Mouse (Mus musculus) heart, postnatal 0 days (tissue): Measurements from ENCODE around the gene Slc48a1. TPM values are rescaled to one million over a fixed set of nuclear protein-coding genes. Genes with fewer than 3 reads are reported as not detected.

Experiments used
- ATAC-seq: fragments of 200-750 bp; cut with Nextera tagmentation; 2 replicates; pipeline ENCODE4 v1.8.0; 2017; ENCODE audit warnings: low read depth, moderate number of reproducible peaks, moderate library complexity; ENCODE audit not compliant: insufficient read depth
- DNase-seq: peaks from one replicate; pipeline ENCODE4 v3.0.0-alpha.2; 2016; ENCODE audit warnings: low spot score
- H3K27ac ChIP-seq: fragments of 300-500 bp; sonication (generic); 2 replicates; pipeline ENCODE4 v1.5.1; 2014; ENCODE audit warnings: low read depth, mild to moderate bottlenecking
- H3K27me3 ChIP-seq: fragments of 300-500 bp; sonication (generic); 2 replicates; pipeline ENCODE4 v1.6.1; 2014; ENCODE audit warnings: low read length, mixed read lengths; ENCODE audit not compliant: control insufficient read depth, insufficient read depth
- H3K36me3 ChIP-seq: fragments of 300-500 bp; sonication (generic); replicated peaks from 2 replicates; pipeline ENCODE4 v1.6.1; 2014; ENCODE audit warnings: low read length, mixed read lengths; ENCODE audit not compliant: control insufficient read depth, insufficient read depth
- H3K4me1 ChIP-seq: fragments of 300-500 bp; sonication (generic); 2 replicates; pipeline ENCODE4 v1.6.1; 2014; ENCODE audit warnings: antibody characterized with exemption; ENCODE audit not compliant: control insufficient read depth, insufficient read depth
- H3K4me2 ChIP-seq: fragments of 300-500 bp; sonication (generic); 2 replicates; pipeline ENCODE4 v1.6.1; 2014; ENCODE audit warnings: low read depth, mild to moderate bottlenecking, low read length, moderate library complexity
- H3K4me3 ChIP-seq: fragments of 300-500 bp; sonication (generic); 2 replicates; pipeline ENCODE4 v1.5.1; 2014; ENCODE audit warnings: low read depth, low read length
- H3K9ac ChIP-seq: fragments of 300-500 bp; sonication (generic); replicated peaks from 2 replicates; pipeline ENCODE4 v1.6.1; 2014; ENCODE audit warnings: low read depth, low read length, mixed read lengths
- H3K9me3 ChIP-seq: fragments of 300-500 bp; sonication (generic); replicated peaks from 2 replicates; pipeline ENCODE4 v1.6.1; 2016; ENCODE audit warnings: low read length; ENCODE audit not compliant: control insufficient read depth
- CTCF ChIP-seq: IDR thresholded peaks from 2 replicates; pipeline ENCODE4 v1.5.1; 2016; ENCODE audit warnings: antibody characterized with exemption, control low read depth, low read depth
- EP300 ChIP-seq: IDR thresholded peaks from 2 replicates; pipeline ENCODE4 v1.6.1; 2016; ENCODE audit warnings: antibody characterized with exemption, low read depth
- WGBS: fragments of 180-500 bp; shearing (Covaris S2); extraction: QIAGEN DNeasy Blood & Tissue Kit; methylation state at CpG from one replicate; pipeline ENCODE4 v1.1.7; 2014; 5-methylcytosine and 5-hydroxymethylcytosine counted together
- polyA plus RNA-seq: library from polyadenylated mRNA; unstranded; fragments of >200 nt; fragmentation: Nextera tagmentation; extraction: Ambion mirVana; gene quantifications from 2 replicates; pipeline ENCODE4 v1.2.1, GENCODE M21; 2015
- total RNA-seq: library from RNA; depleted of rRNA; stranded (reverse); fragments of >200 nt; gene quantifications from 2 replicates; pipeline ENCODE4 v1.2.3, GENCODE M21; 2014; ENCODE audit warnings: low replicate concordance

Slc48a1 gene
- total and polyA plus RNA-seq, 2 experiments from 2014 or later, result 76.1 to 92.1 TPM

GRCm38 (mm10) chr15:97752491-97752890 lies 25.8 kb upstream of the Slc48a1 start:
- Histone ChIP-seq H3K27me3 (no peaks in the 10 kb centered on the region), H3K27ac (no peak overlapping the region), H3K9ac (no peak overlapping the region), H3K4me2 (no peak overlapping the region), H3K4me1 (peaks cover 39% of the 10 kb centered on the region), H3K4me3 (no peak overlapping the region), H3K9me3 (no peaks in the 10 kb centered on the region), H3K36me3 (peaks cover 18% of the 10 kb centered on the region; the same call in 1 of the 2 replicates)
- no peak for ATAC-seq
- TF ChIP-seq CTCF, result no peak
- TF ChIP-seq EP300, result no peak
- DNase-seq, result no peak
- WGBS, result 93% methylated on average over 5 of the region's 5 CpGs

GRCm38 (mm10) chr15:97754476-97754875 lies 23.8 kb upstream of the Slc48a1 start:
- no peak for DNase-seq
- no peak overlapping the region for H3K4me3 ChIP-seq
- peaks cover 35% of the 10 kb centered on the region for H3K36me3 ChIP-seq
- no peaks in the 10 kb centered on the region for H3K9me3 ChIP-seq
- H3K4me1 ChIP-seq, result peaks cover 36% of the 10 kb centered on the region
- no peak for ATAC-seq
- no peak overlapping the region for H3K9ac ChIP-seq
- 19% methylated on average over 6 of the region's 6 CpGs for WGBS
- no peak overlapping the region for H3K27ac ChIP-seq
- H3K27me3 ChIP-seq, result no peaks in the 10 kb centered on the region
- H3K4me2 ChIP-seq, result no peak overlapping the region
- TF ChIP-seq EP300 (no peak), CTCF (no peak)

GRCm38 (mm10) chr15:97755361-97755760 lies 23.0 kb upstream of the Slc48a1 start:
- TF ChIP-seq CTCF, result no peak
- TF ChIP-seq EP300, result no peak
- no peak overlapping the region for H3K27ac ChIP-seq

GRCm38 (mm10) chr15:97760006-97760405 lies 18.3 kb upstream of the Slc48a1 start:
- no peaks in the 10 kb centered on the region for H3K9me3 ChIP-seq
- H3K36me3 ChIP-seq, result peaks cover 48% of the 10 kb centered on the region
- no peak overlapping the region for H3K27ac ChIP-seq
- TF ChIP-seq CTCF, result no peak
- no peak for TF ChIP-seq EP300
- WGBS, result 79% methylated on average over 9 of the region's 9 CpGs
- H3K9ac ChIP-seq, result no peak overlapping the region
- H3K4me3 ChIP-seq, result no peak overlapping the region
- H3K4me1 ChIP-seq, result 0 out of 2 replicates have a peak, but pooled peaks cover 2% of the 10 kb centered on the region
- no peak for DNase-seq
- H3K27me3 ChIP-seq, result no peaks in the 10 kb centered on the region
- no peak overlapping the region for H3K4me2 ChIP-seq
- ATAC-seq, result no peak

More at GRCm38 (mm10) chr15:97755361-97755760, 23.0 kb upstream of the Slc48a1 start:
- H3K9ac ChIP-seq, result no peak overlapping the region
- 51% methylated on average over 8 of the region's 8 CpGs for WGBS
- ATAC-seq (no peak), DNase-seq (no peak)
- H3K4me2 ChIP-seq, result no peak overlapping the region
- H3K36me3 ChIP-seq, result peaks cover 43% of the 10 kb centered on the region
- no peak overlapping the region for H3K4me3 ChIP-seq
- H3K27me3 ChIP-seq, result no peaks in the 10 kb centered on the region
- no peaks in the 10 kb centered on the region for H3K9me3 ChIP-seq
- peaks cover 27% of the 10 kb centered on the region for H3K4me1 ChIP-seq

GRCm38 (mm10) chr15:97760952-97761351 lies 17.4 kb upstream of the Slc48a1 start:
- no peak overlapping the region for H3K4me2 ChIP-seq
- H3K9me3 ChIP-seq, result no peaks in the 10 kb centered on the region
- H3K4me3 ChIP-seq, result no peak overlapping the region
- no peak overlapping the region for H3K27ac ChIP-seq
- no peak for DNase-seq
- ATAC-seq, result no peak
- 70% methylated on average over 5 of the region's 5 CpGs for WGBS
- H3K27me3 ChIP-seq, result no peaks in the 10 kb centered on the region
- H3K9ac ChIP-seq, result no peak overlapping the region
- no peaks in the 10 kb centered on the region for H3K4me1 ChIP-seq
- no peak for TF ChIP-seq CTCF
- TF ChIP-seq EP300, result no peak
- peaks cover 48% of the 10 kb centered on the region for H3K36me3 ChIP-seq

GRCm38 (mm10) chr15:97761438-97761837 lies 16.9 kb upstream of the Slc48a1 start:
- peaks cover 43% of the 10 kb centered on the region for H3K36me3 ChIP-seq
- no peak overlapping the region for H3K9ac ChIP-seq
- WGBS, result 74% methylated on average over 13 of the region's 13 CpGs
- H3K4me1 ChIP-seq, result no peaks in the 10 kb centered on the region
- no peak overlapping the region for H3K4me2 ChIP-seq
- TF ChIP-seq EP300 (no peak), CTCF (no peak)
- no peak overlapping the region for H3K27ac ChIP-seq
- ATAC-seq, result no peak
- no peaks in the 10 kb centered on the region for H3K27me3 ChIP-seq
- no peaks in the 10 kb centered on the region for H3K9me3 ChIP-seq
- H3K4me3 ChIP-seq, result no peak overlapping the region
- DNase-seq, result no peak
